Mouse (Mus musculus) fat pad, adult 2 months (tissue): ENCODE results near the gene Ube3b.

Experiments
- DNase-seq: peaks from one replicate; pipeline ENCODE4 v3.0.0-alpha.2; 2011; ENCODE audit warnings: low read depth, low spot score; ENCODE audit errors: extremely low read depth

The Ube3b gene

DNA sequence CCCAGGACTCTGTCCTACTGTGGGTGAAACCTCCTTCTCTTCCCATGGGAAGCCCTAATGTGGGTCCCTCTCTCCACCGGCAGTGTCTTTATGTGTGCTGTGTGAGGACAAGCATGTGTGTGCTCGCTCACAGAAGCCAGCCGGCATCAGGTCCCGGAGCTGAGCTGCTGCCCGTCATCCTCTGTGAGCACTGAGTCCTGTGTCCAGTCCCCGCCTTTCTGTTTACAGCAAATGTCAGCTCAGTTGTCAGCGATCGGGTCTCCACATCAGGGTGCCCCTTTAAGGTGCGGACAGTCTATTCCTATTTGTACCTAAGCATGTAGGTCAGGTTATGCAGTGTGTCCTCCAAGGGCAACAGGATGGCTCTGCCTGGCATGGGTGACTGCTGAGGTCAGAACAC lies 6.8 kb upstream of the Ube3b start:
- no peak for DNase-seq

DNA sequence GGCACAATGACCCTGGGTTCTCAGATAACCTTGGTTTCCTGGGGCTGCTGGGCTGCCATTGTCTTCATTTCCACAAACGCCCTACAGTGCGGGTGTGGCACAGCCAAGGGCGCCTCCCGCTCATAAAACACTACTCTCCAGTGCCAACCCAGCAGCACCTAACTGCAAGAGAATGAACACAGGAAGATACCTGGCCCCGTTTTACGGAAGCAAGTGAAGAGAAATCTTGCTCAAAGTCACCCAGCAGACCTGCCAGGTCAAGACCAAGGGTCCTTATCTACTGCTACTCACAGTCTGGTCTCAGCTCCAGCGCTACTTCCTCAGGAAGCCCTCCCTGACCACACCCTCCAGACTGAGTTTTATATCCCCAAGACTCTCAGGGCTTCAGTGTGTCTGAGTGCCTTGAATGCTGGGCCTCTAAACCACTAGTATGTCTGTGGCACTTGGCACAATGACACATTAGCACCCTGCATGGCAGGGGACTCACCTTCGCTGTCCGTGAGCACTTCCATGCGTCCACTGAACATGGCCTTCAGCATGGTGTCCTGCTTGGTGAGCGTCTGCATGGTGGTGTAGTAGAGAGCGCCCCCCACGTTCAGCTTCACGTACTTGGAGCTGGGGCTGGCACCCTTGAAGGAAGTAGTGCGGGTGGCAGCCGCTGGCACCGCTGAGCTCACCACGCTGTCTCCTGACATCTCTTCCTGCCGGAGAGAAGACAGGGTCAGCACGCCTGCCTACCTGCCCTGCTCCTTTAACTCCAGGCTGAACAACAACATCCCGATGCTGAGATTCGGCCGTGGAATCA lies 5.8 kb upstream of the Ube3b start:
- no peak for DNase-seq

DNA sequence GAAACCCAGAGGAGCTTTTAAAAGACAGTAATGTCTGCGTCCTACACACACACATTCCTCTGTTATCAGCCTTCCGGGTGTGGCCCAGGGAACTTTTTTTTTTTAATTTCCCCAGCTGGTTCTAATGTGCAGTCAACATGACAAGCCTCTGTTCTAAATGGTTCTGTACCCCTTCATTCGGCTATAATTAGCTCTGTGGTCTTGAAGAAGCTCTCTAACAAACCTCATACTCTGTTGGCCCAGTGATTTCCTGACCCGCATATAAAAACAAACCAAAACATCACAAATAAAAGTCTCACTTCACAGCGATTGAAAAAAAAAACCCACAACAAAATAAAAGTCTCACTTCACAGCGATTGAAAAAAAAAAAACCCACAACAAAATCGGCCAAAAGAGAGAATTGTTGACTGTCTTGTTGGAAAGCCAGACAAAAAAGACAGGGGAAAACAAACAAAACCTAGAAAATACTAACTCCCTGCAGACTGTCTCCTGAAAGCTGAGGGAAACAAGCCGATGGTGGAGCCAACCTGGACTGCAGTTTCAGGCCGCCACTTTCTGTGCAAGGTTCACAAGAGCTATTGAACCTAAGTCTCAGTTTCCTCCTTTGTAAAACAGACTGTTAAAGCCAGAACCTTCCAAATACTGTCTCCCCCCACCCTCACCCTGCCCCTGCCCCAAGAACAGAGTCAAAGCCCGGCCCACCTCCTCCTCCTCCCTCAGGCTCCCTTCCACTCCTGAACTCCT lies 2.1 kb upstream of the Ube3b start:
- no peak for DNase-seq

DNA sequence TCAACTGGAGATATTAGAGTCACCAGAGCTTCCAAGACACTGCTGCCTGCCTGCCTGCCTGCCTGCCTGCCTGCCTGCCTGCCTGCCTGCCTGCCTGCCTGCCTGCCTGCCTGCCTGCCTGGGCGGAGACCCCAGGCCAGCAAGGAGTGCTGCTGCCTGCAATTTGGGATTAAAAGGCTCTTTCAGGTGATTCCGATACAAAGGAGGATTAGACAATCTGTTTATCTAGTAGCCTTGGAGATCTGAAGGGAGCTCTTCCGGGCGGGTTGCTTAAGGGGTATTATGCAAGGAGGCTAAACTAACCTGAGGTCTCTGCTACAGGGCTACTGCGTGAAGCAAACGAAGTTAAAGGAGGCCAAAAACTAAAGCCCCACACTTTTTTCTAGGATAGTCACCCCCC lies 1.5 kb upstream of the Ube3b start:
- DNase-seq = no peak

DNA sequence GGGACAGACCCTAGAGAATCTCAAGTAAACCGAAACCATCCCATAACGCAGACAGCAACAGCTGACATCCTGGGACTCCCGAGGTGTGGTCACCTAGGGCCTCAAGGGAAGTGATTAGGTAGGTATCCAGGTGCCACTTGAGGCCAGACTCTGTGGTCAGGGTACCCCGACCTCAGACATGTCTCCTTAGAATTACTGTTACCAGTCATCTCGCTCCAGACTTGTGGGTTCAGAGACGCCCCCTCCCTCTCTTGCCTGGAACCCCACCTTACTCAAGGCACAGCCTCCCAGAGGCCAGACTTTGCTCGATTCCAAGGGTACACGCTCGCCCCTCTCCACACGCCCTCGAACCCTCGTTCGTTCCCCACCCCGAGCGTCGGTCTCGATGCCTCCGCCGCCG lies 644 bp upstream of the Ube3b start:
- no peak for DNase-seq

DNA sequence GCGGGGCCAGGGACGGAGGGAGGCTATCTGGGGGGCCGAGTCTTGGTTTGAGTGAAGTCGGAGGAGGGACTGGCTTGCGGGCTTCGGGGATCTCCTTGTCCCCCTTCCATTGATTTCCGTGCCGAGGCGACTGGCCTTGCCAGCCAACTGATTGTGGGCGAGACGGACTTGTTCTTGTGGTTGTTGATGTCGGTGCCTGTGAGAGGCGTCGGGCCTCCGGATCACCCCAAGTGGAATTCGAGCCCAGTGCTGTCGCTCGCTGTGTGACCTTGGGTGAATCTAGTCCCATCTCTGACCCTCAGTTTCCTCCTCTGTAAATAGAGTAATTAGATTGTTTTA lies 575 bp downstream of the Ube3b start:
- no peak for DNase-seq

DNA sequence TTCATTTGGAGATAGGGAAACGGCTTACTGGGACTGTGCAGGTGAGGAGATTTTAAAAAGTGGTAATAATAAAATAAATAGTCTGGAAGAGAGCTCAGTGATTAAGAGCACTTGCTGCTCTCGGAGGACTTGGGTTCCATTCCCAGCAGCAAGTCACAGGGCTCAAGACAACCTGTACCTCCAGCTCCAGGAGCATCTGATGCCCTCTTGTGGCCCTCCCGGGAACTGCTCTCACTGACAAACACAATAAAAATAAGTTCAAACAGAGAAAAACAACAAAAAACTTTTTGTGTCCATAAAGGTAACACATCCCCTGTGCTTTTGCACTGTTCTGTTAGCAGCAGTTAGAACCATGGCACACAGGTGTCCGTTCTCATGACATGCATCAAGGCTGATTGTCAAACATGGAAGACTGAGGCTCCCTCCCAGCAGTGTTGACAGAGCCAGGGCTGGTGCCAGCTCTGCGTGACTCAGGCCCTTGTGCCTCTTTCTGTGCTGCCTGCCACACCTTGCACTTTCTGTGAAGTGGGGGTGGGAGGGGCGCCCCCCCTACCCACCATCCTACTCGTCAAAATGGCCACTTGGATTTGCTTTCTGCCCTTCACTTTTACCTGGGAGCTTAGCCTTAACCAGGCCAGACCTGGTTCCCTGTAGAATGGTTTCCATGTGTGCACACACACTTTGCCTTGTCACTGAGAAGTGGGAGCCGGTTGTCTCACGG lies 2.9 kb downstream of the Ube3b start:
- DNase-seq = no peak

DNA sequence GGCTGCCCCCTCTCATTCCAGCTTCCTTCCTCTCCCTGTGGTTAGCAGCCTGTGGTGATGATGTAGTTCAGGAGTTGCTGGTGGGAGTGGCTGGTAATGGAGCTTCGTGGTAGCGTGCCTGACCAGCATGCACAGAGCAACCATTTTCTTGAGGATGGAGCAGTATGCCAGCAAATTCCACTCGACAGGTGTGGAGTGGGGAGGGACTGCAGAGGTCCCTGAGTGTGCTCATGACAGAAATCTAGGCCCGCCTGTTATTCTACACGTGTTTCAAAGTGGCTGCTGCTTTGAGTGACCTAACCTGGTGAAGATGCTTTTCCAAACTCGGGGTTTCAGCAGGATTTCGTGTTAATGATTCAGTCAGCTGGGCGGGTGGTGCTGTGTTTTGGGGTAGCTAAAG lies 4.0 kb downstream of the Ube3b start:
- DNase-seq = no peak

DNA sequence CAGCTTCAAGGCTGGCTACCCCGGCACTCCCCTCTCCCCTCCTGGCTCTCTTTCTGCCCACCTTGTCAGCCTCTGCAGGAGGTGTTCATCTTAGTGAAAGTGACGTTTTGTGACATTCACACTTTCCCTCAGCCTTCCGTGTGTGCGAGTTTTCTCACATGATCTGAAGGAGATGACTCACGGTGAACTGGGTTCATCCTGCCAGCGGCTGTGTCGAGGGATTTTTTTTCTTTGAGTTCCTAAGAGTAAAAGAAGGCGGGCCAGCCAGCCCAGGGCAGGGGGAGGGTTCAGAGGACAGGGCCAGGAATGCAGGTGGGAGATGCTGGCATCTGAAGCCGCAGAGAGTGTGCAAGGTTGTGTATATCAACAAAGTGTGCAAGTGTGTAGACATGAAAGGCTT lies 12.8 kb downstream of the Ube3b start:
- no peak for DNase-seq

DNA sequence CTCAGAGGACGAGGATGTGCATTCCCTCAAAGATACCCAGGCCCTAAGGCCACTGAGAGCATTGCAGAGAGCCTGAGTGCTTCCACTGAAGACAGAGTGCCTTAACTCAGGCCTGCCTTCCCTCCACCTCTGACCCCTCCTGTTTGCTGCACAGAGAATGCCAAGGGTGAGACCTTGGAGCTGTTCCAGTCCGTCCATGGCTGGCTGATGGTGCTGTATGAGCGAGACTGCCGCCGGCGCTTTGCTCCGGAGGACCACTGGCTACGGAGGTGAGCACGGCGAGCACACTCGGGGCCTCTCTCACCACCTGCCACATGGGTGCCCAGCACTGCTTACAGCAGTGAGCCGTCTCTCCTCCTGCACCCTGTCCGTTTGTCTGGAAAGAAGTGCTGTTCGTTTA lies 26.2 kb downstream of the Ube3b start:
- no peak for DNase-seq

DNA sequence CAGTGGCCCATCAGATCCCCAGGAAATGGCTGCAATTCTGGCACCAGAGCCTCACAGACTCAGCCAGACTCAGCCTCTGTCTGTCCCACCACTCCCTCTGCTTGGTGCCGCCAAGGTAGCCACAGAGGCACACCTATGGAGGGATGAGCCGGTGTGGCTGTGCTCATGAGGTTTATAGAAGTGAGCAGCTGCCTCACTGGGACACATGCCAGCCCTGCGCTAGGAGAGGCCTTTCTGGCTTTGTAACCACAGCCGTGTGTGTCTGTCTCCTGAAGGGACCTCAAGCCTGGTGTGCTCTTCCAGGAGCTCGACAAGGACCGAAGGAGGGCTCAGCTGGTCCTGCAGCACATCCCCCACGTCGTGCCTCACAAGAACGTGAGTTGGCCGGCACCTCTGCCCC lies 26.9 kb downstream of the Ube3b start:
- no peak for DNase-seq

DNA sequence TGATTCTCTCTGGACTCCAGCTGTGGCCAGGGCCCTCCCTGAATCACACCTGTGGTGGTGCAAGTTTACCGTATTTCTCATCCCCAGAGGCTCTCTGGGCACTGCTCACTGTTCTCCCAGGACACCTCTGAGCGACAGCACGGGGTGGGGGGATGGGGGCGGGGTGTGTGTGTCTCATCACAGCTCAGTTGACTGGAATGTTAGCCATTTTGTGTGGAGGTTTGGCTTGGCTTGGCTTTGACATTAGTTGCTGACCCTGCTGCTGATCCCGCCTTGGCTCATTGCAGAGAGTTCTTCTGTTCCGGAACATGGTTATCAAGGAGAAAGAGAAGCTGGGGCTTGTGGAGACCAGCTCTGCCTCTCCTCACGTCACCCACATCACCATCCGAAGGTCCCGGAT lies 27.4 kb downstream of the Ube3b start:
- DNase-seq = no peak

DNA sequence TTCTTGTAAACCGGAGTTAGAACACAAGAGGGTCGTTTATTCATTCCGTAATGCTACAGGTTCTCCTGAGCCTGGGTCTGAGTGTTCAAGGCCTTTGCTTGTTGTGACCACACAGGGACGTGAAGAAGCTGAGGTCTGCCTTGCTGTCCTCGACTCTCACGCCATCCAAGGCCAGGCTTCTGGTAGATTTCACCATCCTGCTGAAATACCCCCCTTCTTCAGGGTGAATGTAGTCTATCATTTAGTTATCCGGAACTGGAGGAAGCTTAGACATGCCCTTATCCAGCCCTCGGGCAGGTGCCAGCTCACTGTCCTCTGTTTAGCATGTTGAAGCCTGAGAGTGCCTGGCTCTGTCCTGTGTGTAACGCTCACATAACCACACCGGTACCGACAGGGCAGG lies 28.4 kb downstream of the Ube3b start:
- DNase-seq = no peak

DNA sequence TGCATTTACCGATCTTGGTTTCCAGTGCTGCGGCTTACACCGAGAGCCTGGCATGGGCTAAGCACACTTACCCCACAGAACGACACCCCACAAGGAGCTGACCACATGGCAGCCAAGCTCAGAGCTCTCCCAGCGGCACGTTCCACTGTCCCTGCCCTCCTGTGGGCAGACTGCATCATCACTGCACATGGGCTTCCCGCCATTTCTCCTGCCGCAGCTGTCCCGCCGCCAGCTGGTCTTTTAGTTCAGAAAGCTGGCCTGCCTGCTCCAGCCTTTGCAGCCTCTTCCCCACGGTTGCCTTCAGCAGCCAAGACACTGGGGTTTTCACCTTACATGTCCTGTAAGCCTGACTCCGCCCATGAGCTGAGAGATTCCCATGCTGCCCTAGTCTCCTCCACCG lies 30.0 kb downstream of the Ube3b start:
- no peak for DNase-seq

DNA sequence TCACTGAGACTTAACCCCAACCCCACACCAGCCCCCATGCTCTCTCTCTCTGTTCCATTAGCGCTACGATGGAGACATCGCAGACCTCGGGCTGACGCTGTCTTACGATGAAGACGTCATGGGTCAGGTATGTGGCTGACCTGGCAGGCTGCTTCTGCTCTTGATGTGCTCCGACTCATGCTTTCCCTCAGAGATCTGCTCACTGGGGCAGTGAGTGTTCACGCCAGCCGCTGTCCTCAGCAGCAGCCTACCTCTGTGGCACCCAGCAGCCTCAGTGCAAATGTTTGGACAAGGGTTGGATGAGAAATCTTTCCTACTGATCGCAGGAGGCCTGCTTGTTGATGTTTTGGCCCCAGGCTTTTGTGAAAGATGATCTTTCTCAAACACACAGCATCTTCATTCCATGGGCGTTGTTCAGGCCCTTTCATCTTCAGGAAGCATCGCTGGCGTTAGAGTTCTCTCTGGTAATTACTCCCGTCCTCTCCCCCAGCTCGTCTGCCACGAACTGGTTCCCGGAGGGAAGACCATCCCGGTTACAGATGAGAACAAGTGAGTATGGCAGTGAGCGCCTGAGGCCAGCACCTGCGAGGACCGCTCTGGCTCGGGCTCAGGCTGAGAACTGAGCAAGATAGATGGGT lies 32.1 kb downstream of the Ube3b start:
- DNase-seq = no peak

DNA sequence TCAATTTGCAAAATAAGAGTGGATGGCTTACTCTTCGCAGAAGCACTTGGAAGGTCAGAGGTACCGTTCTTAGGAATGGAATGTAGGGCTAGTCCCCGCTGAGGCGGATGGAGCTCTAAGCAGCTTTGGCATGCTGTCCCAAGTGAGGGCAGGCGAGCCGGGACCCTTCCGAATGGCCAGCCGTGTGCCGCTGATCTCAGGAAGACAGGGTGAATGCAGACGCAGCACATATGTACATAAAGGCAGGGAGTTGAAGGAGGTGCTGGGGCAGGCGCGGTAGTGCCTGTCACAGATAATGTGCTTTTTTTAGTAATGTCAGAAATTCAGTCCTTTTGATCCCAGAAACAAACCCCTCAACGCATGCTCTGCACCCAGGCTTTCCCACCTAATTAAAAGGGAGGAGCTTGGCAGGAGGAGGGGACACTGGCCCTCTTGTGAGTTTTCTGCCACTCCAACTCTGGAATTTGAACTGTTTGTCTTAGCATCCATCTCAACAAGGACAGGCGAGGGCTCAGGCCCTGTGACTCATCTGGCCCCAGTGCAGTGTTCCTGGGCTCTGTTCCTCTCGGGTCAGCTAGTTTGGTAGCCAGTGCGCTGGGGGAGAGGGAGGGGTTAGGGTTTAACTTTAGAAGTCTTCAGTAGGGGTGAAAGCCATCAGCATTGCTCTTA lies 32.8 kb downstream of the Ube3b start:
- DNase-seq = no peak

DNA sequence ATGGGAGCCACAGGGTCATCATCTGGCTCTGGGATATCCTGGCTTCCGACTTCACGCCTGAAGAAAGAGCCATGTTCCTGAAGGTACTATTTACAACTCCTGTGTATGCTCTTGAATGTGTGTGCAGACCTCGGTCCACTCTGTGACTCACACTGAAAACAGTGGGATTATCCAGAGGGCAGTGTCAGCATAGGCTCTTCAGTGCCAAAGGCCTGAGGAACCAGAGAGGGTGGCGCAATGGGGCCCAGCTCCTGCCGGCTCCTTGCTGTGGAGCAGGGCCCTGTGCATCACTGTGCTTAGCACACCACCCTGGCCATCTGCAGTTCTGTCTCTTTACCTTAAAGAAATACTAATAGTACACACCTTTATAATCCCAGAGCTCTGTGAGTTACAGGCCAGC lies 35.2 kb downstream of the Ube3b start:
- DNase-seq = no peak

DNA sequence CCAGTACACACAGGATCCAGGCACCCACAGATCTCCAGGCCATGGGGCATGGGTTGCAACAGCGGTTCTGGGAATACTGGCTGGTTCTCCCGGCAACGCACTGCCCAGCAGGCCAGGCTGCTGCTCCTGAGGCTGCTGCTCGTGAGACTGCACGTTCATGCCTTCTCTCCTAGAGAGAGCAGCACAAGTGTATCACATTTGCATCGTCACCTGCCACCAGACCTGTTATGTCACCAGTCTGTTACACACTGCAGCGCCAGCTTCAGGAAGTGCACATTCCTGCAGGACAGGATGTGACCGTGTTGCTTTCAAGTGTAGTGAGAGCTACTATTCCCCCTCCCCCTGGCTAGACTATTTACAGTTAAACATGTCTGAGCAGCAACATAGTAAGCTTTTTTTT lies 36.4 kb downstream of the Ube3b start:
- DNase-seq = no peak

DNA sequence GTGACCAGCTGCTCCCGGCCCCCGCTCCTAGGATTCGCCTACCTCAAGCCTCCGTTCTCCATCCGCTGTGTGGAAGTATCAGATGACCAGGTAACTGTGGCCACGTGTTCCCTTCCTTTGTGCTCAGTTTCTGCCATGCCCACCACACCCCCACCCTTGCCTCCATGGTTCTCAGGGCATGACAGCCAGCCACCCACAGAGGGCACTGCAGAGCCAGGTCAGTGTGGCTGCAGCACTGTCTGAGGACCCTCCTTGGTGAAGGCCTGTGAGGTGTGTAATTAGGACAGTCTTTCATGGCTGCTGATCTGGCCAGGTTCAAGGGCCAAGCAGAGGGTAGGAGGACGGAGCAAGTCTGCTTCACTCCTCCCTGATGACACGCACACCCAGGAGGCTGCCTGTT lies 38.1 kb downstream of the Ube3b start:
- DNase-seq = no peak

DNA sequence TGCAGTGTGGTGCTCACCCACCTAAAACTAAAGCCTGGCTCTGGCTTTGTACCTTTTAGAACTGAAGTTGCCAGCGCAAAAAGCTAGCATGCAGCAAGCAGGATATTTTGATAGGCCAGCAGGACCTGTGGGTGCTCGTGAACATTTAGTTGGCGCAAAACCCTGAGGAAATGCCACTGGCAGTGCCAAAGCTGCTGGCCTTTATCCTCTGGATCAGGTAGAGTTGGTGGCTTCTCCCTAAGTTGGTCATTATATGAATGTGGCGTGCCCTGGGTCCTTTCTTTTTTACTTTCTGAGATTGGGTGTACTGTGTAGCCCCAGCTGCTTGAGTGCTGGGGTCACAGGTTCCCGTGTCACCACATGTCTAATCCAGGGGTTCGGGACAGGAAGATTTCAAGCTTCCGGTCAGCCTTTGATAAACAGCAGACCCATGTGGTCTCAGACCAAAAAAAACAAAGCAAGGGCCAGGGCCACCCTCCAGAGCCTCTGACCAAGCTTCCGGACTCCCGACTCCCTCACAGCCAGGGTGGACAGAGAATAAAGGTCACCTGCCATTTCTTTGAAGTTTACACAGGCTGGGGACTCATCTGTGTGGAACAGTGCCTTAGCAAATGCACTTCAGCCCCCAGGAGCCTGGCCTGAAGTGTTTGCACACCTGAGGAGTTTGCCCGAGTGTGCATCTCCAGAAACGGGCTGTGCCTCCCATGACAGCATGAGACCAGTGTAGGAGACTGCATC lies 41.3 kb downstream of the Ube3b start:
- DNase-seq = no peak
